Mouse (Mus musculus) CH12.LX (cell line): Measurements from ENCODE around the gene Prrt2. TPM values are rescaled to one million over a fixed set of nuclear protein-coding genes. Genes with fewer than 3 reads are reported as not detected.

ENCODE experiments used
- DNase-seq: peaks from one replicate; pipeline ENCODE4 v3.0.0-alpha.2; 2013; ENCODE audit errors: extremely low read depth
- H3K27ac ChIP-seq: 2 replicates; pipeline ENCODE4 v1.5.1; 2012; ENCODE audit warnings: low read depth, mild to moderate bottlenecking, control low read depth, moderate library complexity; ENCODE audit not compliant: insufficient read depth
- H3K27me3 ChIP-seq: replicated peaks from 2 replicates; pipeline ENCODE3; 2012; ENCODE audit warnings: inconsistent platforms
- H3K36me3 ChIP-seq, 2 experiments: replicated peaks in 1 of 2; 2 replicates each; pipeline versions ENCODE3 to v1.6.1; 2012; ENCODE audit warnings: inconsistent platforms in 1 of 2, low read length in 1 of 2, mild to moderate bottlenecking in 1 of 2, mixed read lengths in 1 of 2, moderate library complexity in 1 of 2; ENCODE audit not compliant: control insufficient read depth in 1 of 2, insufficient read depth in 1 of 2
- H3K4me1 ChIP-seq, 2 experiments: 2 replicates each; pipeline ENCODE4 v1.6.1; 2012; ENCODE audit warnings: inconsistent platforms in 1 of 2, moderate library complexity in 1 of 2; ENCODE audit not compliant: insufficient read depth in 2 of 2, control insufficient read depth in 1 of 2
- H3K4me2 ChIP-seq: 2 replicates; pipeline ENCODE4 v1.6.1; 2012; ENCODE audit warnings: low read depth, mild to moderate bottlenecking, control low read depth; ENCODE audit not compliant: poor library complexity, insufficient read depth, severe bottlenecking
- H3K4me3 ChIP-seq, 3 experiments: fragments of 150-350 bp in 1 of 3; sonication (generic) in 1 of 3; replicated peaks in 1 of 3; 2 replicates each; pipeline versions ENCODE3 to v1.5.1; 2011 to 2012; ENCODE audit warnings: low read depth in 2 of 3, low read length in 2 of 3, mild to moderate bottlenecking in 2 of 3, moderate library complexity in 2 of 3, control low read depth in 1 of 3, improper control_type of control experiment in 1 of 3, inconsistent platforms in 1 of 3, mixed read lengths in 1 of 3; ENCODE audit not compliant: poor library complexity in 1 of 3
- H3K79me2 ChIP-seq: replicated peaks from 2 replicates; pipeline ENCODE4 v1.6.1; 2012; ENCODE audit warnings: mild to moderate bottlenecking, moderate library complexity; ENCODE audit not compliant: control insufficient read depth, poor library complexity, insufficient read depth, severe bottlenecking; ENCODE audit errors: extremely low read depth
- H3K9ac ChIP-seq: 2 replicates; pipeline ENCODE4 v1.6.1; 2012; ENCODE audit warnings: low read depth, mild to moderate bottlenecking, control low read depth, moderate library complexity; ENCODE audit not compliant: insufficient read depth
- H3K9me3 ChIP-seq: replicated peaks from 2 replicates; pipeline ENCODE3; 2012; ENCODE audit warnings: low read length, inconsistent platforms, mixed read lengths
- BHLHE40 ChIP-seq: IDR thresholded peaks from 2 replicates; pipeline ENCODE4 v1.6.1; 2011; ENCODE audit warnings: mild to moderate bottlenecking, low read depth, low read length, improper control_type of control experiment
- CTCF ChIP-seq, 2 experiments: IDR thresholded peaks in 1 of 2; conservative IDR thresholded peaks in 1 of 2; 2 replicates each; pipeline ENCODE4 v1.5.1; 2011 to 2012; ENCODE audit warnings: low read depth in 2 of 2, low read length in 2 of 2, improper control_type of control experiment in 1 of 2, inconsistent platforms in 1 of 2, mild to moderate bottlenecking in 1 of 2, moderate library complexity in 1 of 2
- ELF1 ChIP-seq: IDR thresholded peaks from 2 replicates; pipeline ENCODE4 v1.6.1; 2014; ENCODE audit warnings: low read depth, mild to moderate bottlenecking, inconsistent platforms, low read length, improper control_type of control experiment
- HCFC1 ChIP-seq: IDR thresholded peaks from 2 replicates; pipeline ENCODE4 v1.6.1; 2012; ENCODE audit warnings: low read depth, mild to moderate bottlenecking, inconsistent platforms, low read length, improper control_type of control experiment
- IRF4 ChIP-seq: IDR thresholded peaks from 2 replicates; pipeline ENCODE4 v1.6.1; 2014; ENCODE audit warnings: low read depth, mild to moderate bottlenecking, inconsistent platforms, low read length, improper control_type of control experiment
- KAT2A ChIP-seq: IDR thresholded peaks from 2 replicates; pipeline ENCODE4 v1.6.1; 2012; ENCODE audit warnings: low read length, improper control_type of control experiment, inconsistent platforms; ENCODE audit not compliant: insufficient replicate concordance
- MAFK ChIP-seq: IDR thresholded peaks from 2 replicates; pipeline ENCODE4 v1.6.1; 2011; ENCODE audit warnings: low read length, improper control_type of control experiment; ENCODE audit not compliant: insufficient replicate concordance
- MAZ ChIP-seq: IDR thresholded peaks from 2 replicates; pipeline ENCODE4 v1.6.1; 2012; ENCODE audit warnings: low read depth, mild to moderate bottlenecking, inconsistent platforms, low read length, improper control_type of control experiment, moderate library complexity
- MEF2A ChIP-seq: IDR thresholded peaks from 2 replicates; pipeline ENCODE4 v1.6.1; 2014; ENCODE audit warnings: low read depth, mild to moderate bottlenecking, inconsistent platforms, low read length, improper control_type of control experiment, borderline replicate concordance
- POLR2AphosphoS2 ChIP-seq: IDR thresholded peaks from 2 replicates; pipeline ENCODE4 v1.6.1; 2011; ENCODE audit warnings: low read depth, low read length, improper control_type of control experiment
- TBP ChIP-seq: conservative IDR thresholded peaks from 2 replicates; pipeline ENCODE4 v1.6.1; 2011; ENCODE audit warnings: low read depth, low read length, improper control_type of control experiment
- TCF12 ChIP-seq: IDR thresholded peaks from 2 replicates; pipeline ENCODE4 v1.6.1; 2014; ENCODE audit warnings: low read depth, mild to moderate bottlenecking, inconsistent platforms, low read length, improper control_type of control experiment
- USF2 ChIP-seq: conservative IDR thresholded peaks from 2 replicates; pipeline ENCODE4 v1.6.1; 2011; ENCODE audit warnings: low read depth, low read length, improper control_type of control experiment
- ZC3H11A ChIP-seq: IDR thresholded peaks from 2 replicates; pipeline ENCODE4 v1.6.1; 2012; ENCODE audit warnings: low read depth, mild to moderate bottlenecking, inconsistent platforms, low read length, improper control_type of control experiment
- dilution Hi-C: fragments of 300-500 bp; cut with MboI; formaldehyde crosslinking; loops from 2 replicates; pipeline ENCODE4 v1.14.3; 2020; ENCODE audit warnings: low sequenced_read_pairs; ENCODE audit not compliant: extremely low pct_unique_long_range_greater_than_20kb, extremely low pct_ligation_motif_present
- in situ Hi-C: fragments of 300-500 bp; cut with MboI; formaldehyde crosslinking; loops from 3 replicates; pipeline ENCODE4 v1.14.3; 2019; ENCODE audit warnings: low sequenced_read_pairs, low pct_ligation_motif_present, low pct_unique_long_range_greater_than_20kb, mixed read lengths
- polyA plus RNA-seq: library from polyadenylated mRNA; unstranded; fragments of >175 nt; gene quantifications from 2 replicates; pipeline ENCODE4 v1.2.1, GENCODE M21; 2012; ENCODE audit warnings: low read depth; ENCODE audit not compliant: insufficient read length
- total RNA-seq, 2 experiments: library from RNA; depleted of rRNA; stranded (reverse); fragments of 300-350 nt in 1 of 2; fragments of >200 nt in 1 of 2; gene quantifications; 2 replicates each; pipeline ENCODE4 v1.2.3; 2012 to 2014

Gene Prrt2
- total and polyA plus RNA-seq, 3 experiments: 1.2 TPM; not detected in 2

GRCm38 (mm10) chr7:126982054-126982453, 39.0 kb downstream of the Prrt2 start:
- Histone ChIP-seq H3K9me3 (no peaks in the 10 kb centered on the region), H3K9ac (no peak overlapping the region), H3K4me3 (no peak overlapping the region), H3K36me3 (peaks cover 32 to 88% of the 10 kb centered on the region in 2 experiments), H3K27me3 (no peaks in the 10 kb centered on the region), H3K79me2 (peaks cover 9% of the 10 kb centered on the region), H3K27ac (no peak overlapping the region), H3K4me2 (no peak overlapping the region), H3K4me1 (peaks cover 10 to 29% of the 10 kb centered on the region in 2 experiments)
- TF ChIP-seq MAFK (no peak), CTCF (conservative IDR thresholded peaks at IDR 0.05 in 1 of 2, IDR thresholded peaks at IDR 0.05 in 1 of 2; ENCODE audit: low read depth in 2 of 2, low read length in 2 of 2) (no peak), POLR2AphosphoS2 (no peak), MAZ (no peak), USF2 (no peak), HCFC1 (no peak), TCF12 (no peak), BHLHE40 (no peak), MEF2A (no peak), IRF4 (no peak)
- DNase-seq: no peak
- dilution Hi-C loops (no loop called here), in situ Hi-C loops (loop anchor here (5.0 to 25.0 kb wide), 2 partner anchors 35 to 805 kb away; partner anchors contain the start of genes Asphd1, Gm49388 and Setd1a)

- no peak for TF ChIP-seq ZC3H11A
- Histone ChIP-seq H3K9ac (no peak overlapping the region), H3K9me3 (no peaks in the 10 kb centered on the region), H3K4me2 (no peak overlapping the region), H3K36me3 (peaks cover 28 to 83% of the 10 kb centered on the region in 2 experiments), H3K27ac (no peak overlapping the region), H3K4me3 (no peak overlapping the region), H3K79me2 (peaks cover 14% of the 10 kb centered on the region), H3K4me1 (peaks cover 10 to 30% of the 10 kb centered on the region in 2 experiments), H3K27me3 (no peaks in the 10 kb centered on the region)
- in situ Hi-C loops: loop anchor here (5.0 to 25.0 kb wide), 2 partner anchors 34 to 806 kb away; partner anchors contain the start of genes Asphd1, Gm49388 and Setd1a
- dilution Hi-C loops: no loop called here
- no peak for DNase-seq
Measured at GRCm38 (mm10) chr7:126981601-126982000, 39.4 kb downstream of the Prrt2 start.

GRCm38 (mm10) chr7:126978841-126979240, 42.2 kb downstream of the Prrt2 start:
- Histone ChIP-seq H3K9me3 (no peaks in the 10 kb centered on the region), H3K27me3 (no peaks in the 10 kb centered on the region), H3K4me1 (peaks cover 10 to 38% of the 10 kb centered on the region in 2 experiments), H3K4me3 (no peak overlapping the region), H3K36me3 (peaks cover 28 to 65% of the 10 kb centered on the region in 2 experiments), H3K4me2 (no peak overlapping the region), H3K27ac (no peak overlapping the region), H3K9ac (no peak overlapping the region), H3K79me2 (peaks cover 17% of the 10 kb centered on the region)
- DNase-seq: no peak
- TF ChIP-seq KAT2A: no peak
- no peak for TF ChIP-seq MAFK
- TF ChIP-seq ELF1: no peak
- no peak for TF ChIP-seq TBP
- dilution Hi-C loops: no loop called here
- in situ Hi-C loops: loop anchor here (25.0 kb wide), 1 partner anchor 808 kb away; the partner anchor contains the start of genes Gm49388 and Setd1a
